Mouse (Mus musculus) CD4-positive, CD25-positive, alpha-beta regulatory T cell, adult 2 months (primary cell): Measurements from ENCODE around the gene Mlxip.

Experiments used
- DNase-seq: peaks from one replicate; pipeline ENCODE4 v3.0.0-alpha.2; 2012; ENCODE audit warnings: low read depth, low spot score

Mlxip gene

DNA sequence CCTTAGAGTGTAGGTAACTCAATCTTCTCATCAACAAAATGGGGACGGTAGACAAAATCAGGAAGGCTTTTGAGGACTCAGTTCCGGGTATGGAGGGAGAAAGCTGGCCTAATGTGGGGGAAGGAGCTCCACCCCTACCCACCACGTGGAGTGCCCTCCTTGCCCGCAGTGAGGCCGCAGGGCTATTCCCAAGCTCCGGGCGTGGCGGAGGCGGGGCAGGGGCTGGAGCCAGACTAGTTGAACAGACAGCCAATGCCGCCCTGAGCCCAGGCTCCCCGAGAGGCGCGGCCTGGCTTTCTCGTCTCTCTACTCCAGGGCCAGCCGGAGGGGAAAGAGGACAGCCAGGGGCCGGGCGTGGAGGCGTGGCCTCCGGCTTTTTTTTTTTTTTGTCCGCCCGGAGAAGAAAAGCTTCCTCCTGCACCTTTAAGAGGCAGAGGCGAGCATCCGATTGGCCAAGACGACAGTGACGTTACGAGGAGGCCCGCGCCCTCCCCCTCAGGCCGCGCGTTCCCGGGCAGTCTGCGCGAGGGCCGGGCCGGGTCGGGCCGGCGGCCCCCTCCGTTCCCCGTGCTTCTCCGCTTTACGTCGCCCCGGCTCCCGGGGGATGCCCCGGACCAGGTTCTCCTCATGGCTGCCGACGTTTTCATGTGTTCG lies at the start of gene Mlxip:
Gene Mlxip, plus strand, starts transcription at position 496 of the 654 bp plus-strand sequence.
- DNase-seq = peak; percentile 93

GRCm38 (mm10) chr5:123344963-123345852 lies 49.4 kb upstream of the Mlxip start:
- peak; percentile 71 for DNase-seq

DNA sequence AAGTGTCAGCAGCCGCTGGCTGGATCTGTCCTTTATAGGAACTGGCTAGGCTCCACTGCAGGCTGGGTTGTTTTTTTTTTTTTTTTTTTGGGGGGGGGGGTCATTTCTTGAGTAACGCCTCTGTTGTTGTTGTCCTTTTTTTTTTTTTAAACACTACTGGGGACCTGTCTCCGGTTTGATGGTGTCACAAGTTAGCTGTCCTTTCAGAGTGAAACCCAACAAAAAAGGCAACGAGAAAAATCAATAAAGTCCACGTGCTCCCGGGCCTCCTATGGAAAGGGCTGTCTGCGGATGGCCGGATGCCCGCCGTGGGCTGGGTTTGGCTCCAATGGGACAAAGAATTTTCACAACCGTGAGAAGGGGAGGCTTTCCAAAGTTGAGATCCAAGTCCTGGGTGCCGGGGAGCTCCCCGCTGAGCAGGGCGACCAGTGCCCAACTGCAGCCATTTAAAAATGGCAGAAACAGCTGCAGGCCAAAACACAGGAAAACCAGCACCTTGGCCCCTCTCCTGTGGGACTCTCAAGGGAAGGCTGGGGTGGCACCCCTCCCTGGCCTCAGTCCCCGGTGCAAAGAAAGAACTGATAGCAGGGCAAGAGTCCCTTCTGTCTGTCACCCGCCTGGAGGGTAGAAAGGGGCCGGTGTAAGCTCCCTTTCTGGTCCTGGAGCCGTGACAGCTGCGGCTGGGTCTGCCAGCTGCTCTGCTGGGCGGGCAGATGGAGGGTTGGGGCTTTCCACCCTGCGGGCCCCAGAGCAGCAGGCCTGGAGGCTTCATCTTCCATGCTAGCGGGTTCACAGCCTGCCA lies 48.5 kb upstream of the Mlxip start:
- peak; percentile 41 for DNase-seq

- no peak for DNase-seq
Observed at GRCm38 (mm10) chr5:123346701-123347270, 47.8 kb upstream of the Mlxip start.

DNA sequence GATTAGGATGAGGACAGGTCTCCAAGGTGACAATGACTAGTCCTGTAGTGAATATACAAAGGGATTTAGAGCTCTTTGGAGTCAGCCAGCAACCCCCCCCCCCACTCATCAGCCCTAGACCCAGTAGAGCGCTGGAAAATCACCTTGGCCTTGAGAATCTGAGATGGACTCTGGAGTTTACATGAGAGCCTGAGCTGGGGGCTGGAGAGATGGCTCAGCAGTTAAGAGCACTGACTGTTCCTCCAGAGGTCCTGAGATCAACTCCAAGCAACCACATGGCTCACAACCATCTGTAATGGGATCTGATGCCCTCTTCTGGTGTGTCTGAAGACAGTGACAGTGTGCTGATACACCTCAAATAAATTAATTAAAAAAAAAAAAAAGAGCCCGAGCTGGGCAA lies 46.6 kb upstream of the Mlxip start:
- no peak for DNase-seq

DNA sequence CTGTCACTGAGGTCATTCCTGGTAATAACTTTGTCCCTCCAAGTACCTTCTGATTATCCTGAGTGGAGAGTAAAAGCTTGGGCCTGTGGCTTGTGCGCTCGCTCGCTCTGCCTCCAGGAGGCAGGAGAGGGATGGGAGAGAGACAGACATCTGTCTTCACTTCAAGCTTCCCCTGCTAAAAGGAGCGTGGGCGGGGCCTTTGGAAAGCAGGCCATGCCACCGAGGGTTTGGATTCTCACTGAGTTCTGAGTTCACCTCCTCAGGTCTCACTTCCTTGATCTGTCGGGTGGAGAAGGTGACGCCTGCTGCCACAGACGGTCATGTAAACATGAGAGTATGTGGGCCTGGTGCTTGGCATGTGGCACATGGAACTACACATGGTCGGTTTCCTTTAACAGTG lies 44.2 kb upstream of the Mlxip start:
- peak; percentile 7 for DNase-seq

DNA sequence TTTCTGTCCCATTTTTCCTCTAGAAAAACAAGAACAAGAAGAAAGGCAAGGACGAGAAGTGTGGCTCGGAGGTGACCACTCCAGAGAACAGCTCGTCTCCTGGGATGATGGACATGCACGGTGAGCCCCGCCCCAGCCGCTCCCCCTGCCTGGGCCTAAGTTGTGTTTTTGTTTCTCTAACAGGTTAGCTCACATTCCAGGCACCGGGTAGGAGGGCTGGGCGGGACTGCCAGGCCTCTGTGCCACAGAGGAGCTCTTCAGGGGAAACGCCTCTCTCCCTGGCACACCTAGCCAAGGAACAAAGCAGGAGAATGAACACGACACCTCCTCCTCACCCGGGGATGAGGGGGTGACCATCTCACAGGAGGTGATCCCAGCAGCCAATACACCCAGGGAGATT lies 38.7 kb upstream of the Mlxip start:
- DNase-seq = no peak

GRCm38 (mm10) chr5:123357253-123357652 lies 37.3 kb upstream of the Mlxip start:
- no peak for DNase-seq

GRCm38 (mm10) chr5:123359431-123359830 lies 35.2 kb upstream of the Mlxip start:
- no peak for DNase-seq

DNA sequence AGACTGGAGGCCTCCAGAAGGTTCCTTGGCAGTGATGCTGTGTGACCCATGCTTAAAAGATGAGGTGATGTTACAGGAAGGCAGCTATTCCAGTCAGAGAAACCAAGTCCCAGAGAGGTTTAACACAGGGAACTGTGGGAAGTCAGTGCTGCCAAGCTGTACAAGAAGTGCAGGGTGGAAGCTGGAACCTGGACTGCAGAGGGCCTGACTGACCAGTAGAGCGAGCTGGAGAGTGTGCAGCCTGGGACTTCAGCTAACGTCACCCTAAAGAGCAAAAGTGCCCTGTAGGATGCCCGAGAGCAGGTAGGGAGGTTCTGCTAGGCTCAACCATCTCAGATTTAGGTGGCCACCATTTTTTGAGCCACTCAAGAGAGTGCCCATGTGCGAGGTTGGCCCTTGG lies 31.7 kb upstream of the Mlxip start:
- no peak for DNase-seq

DNA sequence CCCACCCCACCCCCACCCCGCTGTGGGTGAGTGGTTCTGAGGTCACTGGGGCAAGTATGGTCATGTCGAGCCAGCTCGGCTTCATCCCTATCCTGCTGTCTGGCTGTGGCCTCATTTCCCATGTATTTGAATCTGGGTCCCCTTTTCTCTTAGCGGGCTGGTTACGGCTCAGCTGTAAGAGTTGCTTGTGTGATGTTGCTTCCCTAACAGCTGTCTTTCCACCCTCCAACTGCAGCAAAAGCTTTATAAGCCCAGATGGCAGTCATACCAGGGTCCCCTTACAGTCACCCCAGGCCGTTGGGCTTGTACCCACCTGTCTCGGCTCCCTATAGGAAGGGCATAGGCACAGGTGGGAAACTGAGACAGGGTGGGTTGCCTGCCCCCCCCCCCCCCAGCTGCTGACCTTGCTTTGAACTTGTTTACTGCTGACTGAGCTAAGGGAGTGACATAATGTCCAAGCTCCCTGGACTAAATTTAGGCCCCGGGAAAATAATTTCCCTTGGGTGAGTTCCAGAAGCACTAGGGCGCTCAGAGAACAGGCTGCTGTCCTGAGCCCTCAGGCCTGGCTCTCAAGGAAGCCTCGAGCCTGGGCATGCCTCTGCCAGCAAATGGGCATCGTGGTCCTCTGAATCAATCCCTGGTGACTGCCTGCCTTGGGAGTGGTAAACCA lies 30.2 kb upstream of the Mlxip start:
- DNase-seq = no peak

GRCm38 (mm10) chr5:123368869-123369488 lies 25.6 kb upstream of the Mlxip start:
- peak; percentile 78 for DNase-seq

DNA sequence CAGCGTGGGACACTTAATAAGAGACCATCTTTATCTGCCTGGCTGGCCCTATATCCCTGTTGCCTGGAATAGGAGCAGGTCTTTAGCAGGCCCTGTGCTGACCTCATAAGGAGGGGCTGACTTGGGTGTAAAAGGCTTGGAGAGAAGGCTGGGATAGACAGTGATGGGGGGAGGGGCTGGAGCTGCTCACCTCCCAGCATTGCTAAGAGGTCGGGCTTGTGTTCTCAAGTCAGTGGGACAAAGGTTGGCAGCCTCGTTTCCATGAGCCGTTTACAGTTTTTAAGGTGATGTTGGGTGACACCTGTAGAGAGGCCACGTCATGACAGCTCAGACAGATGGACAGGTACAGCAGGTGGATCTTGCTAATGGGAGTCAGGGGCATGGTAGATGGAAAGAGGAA lies 24.5 kb upstream of the Mlxip start:
- no peak for DNase-seq

DNA sequence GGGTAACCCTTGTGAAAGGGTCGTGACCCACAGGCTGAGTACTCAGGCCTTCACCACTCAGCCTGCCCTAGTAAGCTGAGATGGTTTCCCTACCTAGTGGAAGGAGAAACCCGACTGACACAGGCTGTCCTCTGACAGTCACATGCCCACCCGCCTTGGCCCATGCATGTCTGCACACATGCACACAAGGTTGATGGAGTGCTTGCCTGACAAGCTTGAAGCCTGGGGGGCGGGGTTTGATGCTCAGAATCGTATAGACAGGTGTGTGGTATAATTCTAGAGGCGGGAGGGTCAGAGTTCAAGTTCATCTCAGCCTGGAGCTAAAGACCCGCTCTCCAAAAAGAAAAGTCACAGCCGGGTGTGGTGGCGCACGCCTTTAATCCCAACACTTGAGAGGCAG lies 19.3 kb upstream of the Mlxip start:
- DNase-seq = no peak

- no peak for DNase-seq
Observed at GRCm38 (mm10) chr5:123375793-123376452, 18.7 kb upstream of the Mlxip start.

DNA sequence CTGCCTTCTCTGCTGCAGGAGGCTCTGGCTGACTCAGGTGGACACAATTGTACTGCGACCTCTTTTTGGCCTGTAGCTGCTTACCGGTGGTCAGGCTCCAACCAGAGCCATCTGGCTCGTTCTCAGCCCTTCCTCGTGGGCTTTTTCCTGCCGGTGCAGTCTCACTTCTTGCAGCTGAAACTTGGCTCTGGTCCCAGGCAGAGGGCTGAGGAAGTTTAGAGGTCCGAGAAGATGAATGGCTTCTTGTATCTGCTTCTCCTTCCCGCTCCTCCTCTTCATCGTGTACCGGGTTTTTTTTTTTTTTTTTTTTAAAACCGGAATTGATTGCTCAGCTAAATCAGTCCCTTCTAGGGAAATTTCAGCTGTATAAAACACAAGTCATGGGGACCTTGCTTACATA lies 18.0 kb upstream of the Mlxip start:
- DNase-seq = no peak

- peak; percentile 85 for DNase-seq
Observed at GRCm38 (mm10) chr5:123377120-123377955, 17.3 kb upstream of the Mlxip start.

GRCm38 (mm10) chr5:123378712-123379111 lies 15.9 kb upstream of the Mlxip start:
- DNase-seq = no peak

DNA sequence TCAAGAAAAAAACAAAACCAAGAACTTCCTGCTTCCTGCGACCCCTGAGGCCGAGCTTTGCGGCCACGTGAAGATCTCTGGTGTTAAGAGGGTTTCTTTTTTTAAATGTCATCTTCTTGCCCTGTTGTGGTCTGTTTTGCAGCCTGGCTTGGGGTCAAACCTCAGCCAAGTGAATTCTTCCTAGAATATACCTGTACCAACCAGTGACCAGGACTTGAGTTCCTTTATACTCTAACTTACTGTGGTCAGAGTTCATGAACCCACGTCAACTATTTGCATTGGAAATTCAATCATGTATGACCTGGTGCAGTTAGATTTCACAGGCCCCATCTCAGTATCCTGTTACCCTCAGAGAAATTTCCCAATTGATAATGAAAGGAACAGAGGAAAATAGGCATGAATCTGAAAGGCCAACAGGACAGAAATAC lies 15.1 kb upstream of the Mlxip start:
- DNase-seq = no peak
